Mouse (Mus musculus): ENCODE results near the gene Gm14459. TPM values are rescaled to one million over a fixed set of nuclear protein-coding genes. Genes with fewer than 3 reads are reported as not detected.
"Not testable (repeated sequence)": the region's sequence is repeated elsewhere in the genome, so short reads cannot be mapped to it uniquely, and the experiment has no call there.

Gm14459 gene
- not detected in 2 replicates for polyA plus RNA-seq (2016; fragmentation: Nextera tagmentation; extraction: Ambion mirVana)

- H3K4me2 ChIP-seq, result no peak within 1 kb of the TSS
Measured at GRCm38 (mm10) chrX:8524854-8525253, at the start of gene Gm14459. Gm14459 (minus strand) TSS chrX:8524954.

GRCm38 (mm10) chrX:8548155-8548554 lies 23.4 kb upstream of the Gm14459 start, which contains the start of gene Ssxb6:
Ssxb6 (minus strand) TSS chrX:8548255.
- not testable (repeated sequence) for H3K4me3 ChIP-seq; H3K27ac ChIP-seq (ENCODE audit: poor library complexity, severe bottlenecking); H3K36me3 ChIP-seq; H3K4me2 ChIP-seq; ATAC-seq (ENCODE audit: insufficient number of reproducible peaks, low FRiP score); H3K4me1 ChIP-seq (replicated peaks); H3K27me3 ChIP-seq (replicated peaks); H3K9me3 ChIP-seq (replicated peaks); H3K9ac ChIP-seq
- 61% methylated on average over 4 of the region's 4 CpGs for WGBS

More at GRCm38 (mm10) chrX:8524854-8525253, at the start of gene Gm14459:
- no peak within 1 kb of the TSS for H3K27ac ChIP-seq (ENCODE audit: poor library complexity, severe bottlenecking)
- no peak for ATAC-seq (ENCODE audit: insufficient number of reproducible peaks, low FRiP score)
- no peak within 1 kb of the TSS for H3K9ac ChIP-seq
- H3K27me3 ChIP-seq (replicated peaks), result no peaks in the 10 kb centered on the region
- peaks cover 3% of the 10 kb centered on the region; the same call in 1 of the 2 replicates for H3K9me3 ChIP-seq (replicated peaks)
- no peaks in the 10 kb centered on the region for H3K36me3 ChIP-seq
- no peaks in the 10 kb centered on the region for H3K4me1 ChIP-seq (replicated peaks)
- H3K4me3 ChIP-seq, result no peak within 1 kb of the TSS
- WGBS, result 74% methylated on average over 2 of the region's 2 CpGs

Other genes with a start within 250 kb of the Gm14459 start
- not detected in 2 replicates for gene Ssxb10, start 197.5 kb downstream of the Gm14459 start, polyA plus RNA-seq (2016; fragmentation: Nextera tagmentation; extraction: Ambion mirVana)
- gene Ssxb9, start 158.0 kb downstream of the Gm14459 start, polyA plus RNA-seq (2016; fragmentation: Nextera tagmentation; extraction: Ambion mirVana), result not detected in 2 replicates
- not detected in 2 replicates for gene Ssxb1, start 111.6 kb downstream of the Gm14459 start, polyA plus RNA-seq (2016; fragmentation: Nextera tagmentation; extraction: Ambion mirVana)
- not detected in 2 replicates for gene Ssxb2, start 63.2 kb downstream of the Gm14459 start, polyA plus RNA-seq (2016; fragmentation: Nextera tagmentation; extraction: Ambion mirVana)
- not detected in 2 replicates for gene Ssxb6, start 23.3 kb upstream of the Gm14459 start, polyA plus RNA-seq (2016; fragmentation: Nextera tagmentation; extraction: Ambion mirVana)
- not detected in 2 replicates for gene Ssxb3, start 66.9 kb upstream of the Gm14459 start, polyA plus RNA-seq (2016; fragmentation: Nextera tagmentation; extraction: Ambion mirVana)
- not detected in 2 replicates for gene Ssxb8, start 165.9 kb upstream of the Gm14459 start, polyA plus RNA-seq (2016; fragmentation: Nextera tagmentation; extraction: Ambion mirVana)
- not detected in 2 replicates for gene Ssx9, start 223.5 kb upstream of the Gm14459 start, polyA plus RNA-seq (2016; fragmentation: Nextera tagmentation; extraction: Ambion mirVana)

All from heart, embryonic 12.5 days (tissue).